Mouse (Mus musculus): ENCODE measurements around the gene Sec22c.

Gene Sec22c

GRCm38 (mm10) chr9:121642401-121643181 is 62.7 kb downstream of the Sec22c start, which contains the start of gene Vipr1:
Vipr1 (plus strand) TSS chr9:121642716.
- peak; percentile 75 to 82 for DNase-seq

GRCm38 (mm10) chr9:121642001-121642400 is 63.3 kb downstream of the Sec22c start, which contains the start of gene Lyzl4:
Lyzl4 (minus strand) TSS chr9:121642096.
- DNase-seq = peak; percentile 85 to 91

- DNase-seq = peak; percentile 30 to 54
Observed at GRCm38 (mm10) chr9:121641235-121641915, 63.9 kb downstream of the Sec22c start.

- DNase-seq = no peak
Observed at GRCm38 (mm10) chr9:121639790-121640189, 65.5 kb downstream of the Sec22c start.

DNA sequence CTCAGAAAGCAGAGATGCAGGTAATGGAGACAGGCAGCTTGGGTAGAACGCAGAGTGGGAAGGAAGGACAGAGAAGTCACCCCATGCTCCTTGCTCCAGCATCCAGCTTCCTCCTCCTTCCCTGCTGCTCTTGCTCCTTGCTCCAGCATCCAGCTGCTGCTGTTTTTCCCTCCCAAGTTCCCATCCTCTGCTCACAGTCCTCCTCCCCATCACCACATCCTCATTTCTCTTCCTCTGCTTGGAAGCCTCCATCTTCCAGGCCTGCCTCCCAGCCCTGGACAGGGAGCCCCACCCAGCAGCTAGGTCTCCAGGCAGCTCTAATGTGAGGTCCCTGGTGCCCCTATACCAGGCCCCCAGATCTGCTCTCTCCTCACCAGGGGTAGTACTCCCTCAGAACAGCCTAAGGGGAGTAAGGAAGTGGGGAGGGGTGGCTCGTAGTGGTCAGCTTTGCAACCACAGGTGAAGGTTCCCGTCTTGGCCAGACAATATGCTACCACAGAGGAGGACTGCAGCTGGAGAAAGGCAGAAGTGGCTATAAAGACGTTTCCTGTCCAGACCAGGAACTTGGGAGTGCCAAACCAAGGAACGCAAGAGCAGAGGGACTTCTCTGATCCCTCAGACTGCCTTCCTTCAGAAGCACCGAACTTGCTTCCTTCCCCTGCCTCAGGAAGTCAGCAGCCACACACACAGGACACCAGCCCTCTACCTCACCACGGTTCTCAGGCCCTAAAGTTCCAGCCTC is 69.3 kb downstream of the Sec22c start:
- DNase-seq = no peak

DNA sequence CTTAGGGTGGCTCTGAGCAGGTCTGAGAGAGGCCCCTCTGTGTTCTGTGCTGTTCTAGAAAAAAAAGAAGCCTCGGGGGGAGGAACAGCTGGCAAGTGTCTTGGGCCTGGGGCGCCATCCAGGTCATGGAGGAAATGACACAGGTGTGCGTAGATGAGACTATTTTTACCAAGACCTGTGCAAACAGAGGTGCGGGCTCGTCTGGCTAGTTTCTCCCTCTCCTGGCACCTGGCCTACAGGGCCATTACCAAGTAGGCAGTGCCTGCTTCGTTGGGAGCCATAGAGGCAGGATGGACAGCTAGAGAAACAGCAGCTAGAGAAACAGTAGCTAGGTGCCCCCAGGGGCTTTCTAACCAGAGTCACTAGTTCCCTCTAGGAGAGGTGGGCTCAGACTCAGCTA is 72.0 kb downstream of the Sec22c start:
- DNase-seq = no peak

GRCm38 (mm10) chr9:121632891-121633290 is 72.4 kb downstream of the Sec22c start:
- no peak for DNase-seq

DNA sequence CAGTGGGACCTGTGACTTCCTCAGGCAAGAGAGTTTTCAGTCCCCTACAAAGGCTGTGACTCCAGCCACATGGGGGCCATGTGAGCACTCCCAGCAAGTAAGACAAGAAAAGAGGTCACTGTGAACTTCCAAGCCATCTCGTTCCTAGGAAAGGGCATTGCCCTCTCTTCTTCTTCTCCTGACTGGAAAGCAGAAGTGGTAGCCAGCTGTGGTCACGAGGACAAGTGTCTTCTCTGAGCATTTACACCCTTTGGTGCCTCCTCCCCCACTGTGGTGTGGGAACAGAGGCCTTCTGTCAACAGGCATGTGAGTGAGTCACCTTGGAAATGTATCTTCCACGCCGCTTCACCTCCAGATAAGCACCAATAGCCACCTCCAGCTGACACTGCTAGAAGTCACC is 73.3 kb downstream of the Sec22c start:
- no peak for DNase-seq

GRCm38 (mm10) chr9:121630627-121631026 is 74.7 kb downstream of the Sec22c start:
- no peak for DNase-seq
